Mouse (Mus musculus): ENCODE measurements around the gene Cldn2. TPM values are rescaled to one million over a fixed set of nuclear protein-coding genes. Genes with fewer than 3 reads are reported as not detected.
"Not testable (repeated sequence)": the region's sequence is repeated elsewhere in the genome, so short reads cannot be mapped to it uniquely, and the experiment has no call there.

The Cldn2 gene
- 1 to 10 TPM in 1 of 4 experiments, under 1 TPM in 3; 0.58 to 1.2 (median 0.86) TPM for total RNA-seq (2022)

- no peak for DNase-seq (ENCODE audit: low spot score in 2 of 2)
Measured at GRCm38 (mm10) chrX:139800406-139800878, at the start of gene Cldn2. Gene Cldn2 (plus strand): TSS chrX:139800828.

- DNase-seq (ENCODE audit: low spot score in 2 of 2) = peak in 1 of 2 experiments; percentile 7
Measured at GRCm38 (mm10) chrX:139751855-139752254, 48.8 kb upstream of the Cldn2 start.

- DNase-seq (ENCODE audit: low spot score in 2 of 2) = not testable (repeated sequence)
Measured at GRCm38 (mm10) chrX:139758634-139759033, 42.0 kb upstream of the Cldn2 start.

GRCm38 (mm10) chrX:139762546-139762945 is 38.1 kb upstream of the Cldn2 start:
- peak in 1 of 2 experiments; percentile 21 for DNase-seq (ENCODE audit: low spot score in 2 of 2)

- no peak for DNase-seq (ENCODE audit: low spot score in 2 of 2)
Measured at GRCm38 (mm10) chrX:139769975-139770637, 30.5 kb upstream of the Cldn2 start.

GRCm38 (mm10) chrX:139774309-139775083 is 26.1 kb upstream of the Cldn2 start:
- DNase-seq (ENCODE audit: low spot score in 2 of 2) = peak in 1 of 2 experiments; percentile 21

- DNase-seq (ENCODE audit: low spot score in 2 of 2) = no peak
Measured at GRCm38 (mm10) chrX:139775084-139775612, 25.5 kb upstream of the Cldn2 start.

- DNase-seq (ENCODE audit: low spot score in 2 of 2) = no peak
Measured at GRCm38 (mm10) chrX:139777357-139777756, 23.3 kb upstream of the Cldn2 start.

- no peak for DNase-seq (ENCODE audit: low spot score in 2 of 2)
Measured at GRCm38 (mm10) chrX:139778886-139779285, 21.7 kb upstream of the Cldn2 start.

GRCm38 (mm10) chrX:139779401-139779800 is 21.2 kb upstream of the Cldn2 start:
- DNase-seq (ENCODE audit: low spot score in 2 of 2) = no peak

- no peak for DNase-seq (ENCODE audit: low spot score in 2 of 2)
Measured at GRCm38 (mm10) chrX:139780988-139781387, 19.6 kb upstream of the Cldn2 start.

- no peak for DNase-seq (ENCODE audit: low spot score in 2 of 2)
Measured at GRCm38 (mm10) chrX:139781563-139781962, 19.1 kb upstream of the Cldn2 start.

GRCm38 (mm10) chrX:139782278-139783044 is 18.2 kb upstream of the Cldn2 start, which contains the start of gene Ripply1:
Gene Ripply1 (minus strand): TSS chrX:139782353.
- DNase-seq (ENCODE audit: low spot score in 2 of 2) = no peak

- DNase-seq (ENCODE audit: low spot score in 2 of 2) = no peak
Measured at GRCm38 (mm10) chrX:139783045-139783422, 17.6 kb upstream of the Cldn2 start.

GRCm38 (mm10) chrX:139785764-139786163 is 14.9 kb upstream of the Cldn2 start:
- DNase-seq (ENCODE audit: low spot score in 2 of 2) = no peak

- no peak for DNase-seq (ENCODE audit: low spot score in 2 of 2)
Measured at GRCm38 (mm10) chrX:139794072-139794845, 6.4 kb upstream of the Cldn2 start.

GRCm38 (mm10) chrX:139796037-139796436 is 4.6 kb upstream of the Cldn2 start:
- DNase-seq (ENCODE audit: low spot score in 2 of 2) = no peak

- DNase-seq (ENCODE audit: low spot score in 2 of 2) = no peak
Measured at GRCm38 (mm10) chrX:139797875-139798274, 2.8 kb upstream of the Cldn2 start.

- DNase-seq (ENCODE audit: low spot score in 2 of 2) = no peak
Measured at GRCm38 (mm10) chrX:139799953-139800352, 675 bp upstream of the Cldn2 start.

GRCm38 (mm10) chrX:139803028-139803427 is 2.4 kb downstream of the Cldn2 start:
- DNase-seq (ENCODE audit: low spot score in 2 of 2) = no peak

GRCm38 (mm10) chrX:139805918-139806317 is 5.3 kb downstream of the Cldn2 start:
- no peak for DNase-seq (ENCODE audit: low spot score in 2 of 2)
